Mouse (Mus musculus) C2C12 (cell line): Measurements from ENCODE around the gene Hfe2. TPM values are rescaled to one million over a fixed set of nuclear protein-coding genes. Genes with fewer than 3 reads are reported as not detected.

Source experiments
- H3K27me3 ChIP-seq: one replicate; pipeline ENCODE4 v1.6.1; 2011; ENCODE audit not compliant: control insufficient read depth, insufficient read depth, insufficient read length
- H3K36me3 ChIP-seq: one replicate; pipeline ENCODE4 v1.6.1; 2011; ENCODE audit not compliant: control insufficient read depth, insufficient read depth
- H3K4me3 ChIP-seq: one replicate; pipeline ENCODE4 v1.5.1; 2011; ENCODE audit warnings: mild to moderate bottlenecking, control low read depth; ENCODE audit not compliant: poor library complexity, insufficient read depth, severe bottlenecking
- H3K79me2 ChIP-seq: one replicate; pipeline ENCODE4 v1.6.1; 2011; ENCODE audit not compliant: control insufficient read depth, insufficient read depth
- H3K79me3 ChIP-seq: one replicate; pipeline ENCODE4 v1.6.1; 2011; ENCODE audit warnings: low read depth, control low read depth
- H3ac ChIP-seq: one replicate; pipeline ENCODE3; 2011; ENCODE audit warnings: low read depth; ENCODE audit not compliant: control insufficient read depth, insufficient read length
- CEBPB ChIP-seq: IDR thresholded peaks from one replicate; pipeline ENCODE4 v1.6.1; 2011; ENCODE audit warnings: low read depth, mild to moderate bottlenecking, control low read depth, moderate library complexity
- CTCF ChIP-seq: IDR thresholded peaks from one replicate; pipeline ENCODE4 v1.5.1; 2011; ENCODE audit not compliant: control insufficient read depth, insufficient read depth, insufficient read length
- FOSL1 ChIP-seq: IDR thresholded peaks from one replicate; pipeline ENCODE4 v1.8.0; 2011; ENCODE audit warnings: mild to moderate bottlenecking, low read length; ENCODE audit not compliant: poor library complexity, insufficient read depth, severe bottlenecking
- MAX ChIP-seq: IDR thresholded peaks from one replicate; pipeline ENCODE4 v1.6.1; 2011; ENCODE audit warnings: mild to moderate bottlenecking, control low read depth
- MYOD1 ChIP-seq: IDR thresholded peaks from one replicate; pipeline ENCODE4 v1.6.1; 2011; ENCODE audit warnings: low read depth; ENCODE audit not compliant: control insufficient read depth, insufficient read length
- MYOG ChIP-seq: IDR thresholded peaks from one replicate; pipeline ENCODE4 v1.6.1; 2011; ENCODE audit not compliant: control insufficient read depth, insufficient read length; ENCODE audit errors: extremely low read depth
- USF1 ChIP-seq: IDR thresholded peaks from one replicate; pipeline ENCODE4 v1.6.1; 2011; ENCODE audit warnings: low read depth, mild to moderate bottlenecking, control low read depth, moderate library complexity
- polyA plus RNA-seq: library from polyadenylated mRNA; unstranded; fragments of >200 nt; fragmentation: generic; extraction: Trizol; gene quantifications from one replicate; pipeline ENCODE4 v1.2.1, GENCODE M21; 2012; ENCODE audit warnings: missing spikeins

Hfe2 gene
- polyA plus RNA-seq, 1 experiment: 0.23 TPM

DNA sequence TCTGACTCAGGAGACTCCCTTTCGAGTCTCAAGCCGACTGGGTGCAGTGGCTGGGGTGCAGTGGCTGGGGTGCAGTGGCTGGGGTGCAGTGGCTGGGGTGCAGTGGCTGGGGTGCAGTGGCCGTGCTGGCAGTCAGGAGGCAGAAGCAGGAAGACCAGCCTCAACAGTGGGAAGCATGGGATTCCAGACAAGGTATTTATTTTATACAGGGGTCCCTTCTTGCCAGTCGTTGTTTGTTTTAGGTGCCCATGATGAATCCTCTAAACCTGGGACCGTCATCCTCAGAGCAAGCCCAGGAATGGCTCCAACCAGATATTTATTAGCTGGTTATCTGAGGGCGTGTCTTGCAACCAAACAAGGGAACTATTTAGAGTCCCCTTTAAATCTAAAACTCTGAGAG is 28.6 kb downstream of the Hfe2 start:
- Histone ChIP-seq H3K36me3 (no peaks in the 10 kb centered on the region), H3K4me3 (no peak overlapping the region), H3K79me3 (no peaks in the 10 kb centered on the region), H3ac (no peak overlapping the region), H3K27me3 (no peaks in the 10 kb centered on the region), H3K79me2 (no peaks in the 10 kb centered on the region)
- TF ChIP-seq MAX: no peak
- TF ChIP-seq MYOD1: no peak
- TF ChIP-seq CTCF: no peak
- TF ChIP-seq CEBPB: no peak
- TF ChIP-seq FOSL1: no peak
- TF ChIP-seq MYOG: no peak
- TF ChIP-seq USF1: no peak

DNA sequence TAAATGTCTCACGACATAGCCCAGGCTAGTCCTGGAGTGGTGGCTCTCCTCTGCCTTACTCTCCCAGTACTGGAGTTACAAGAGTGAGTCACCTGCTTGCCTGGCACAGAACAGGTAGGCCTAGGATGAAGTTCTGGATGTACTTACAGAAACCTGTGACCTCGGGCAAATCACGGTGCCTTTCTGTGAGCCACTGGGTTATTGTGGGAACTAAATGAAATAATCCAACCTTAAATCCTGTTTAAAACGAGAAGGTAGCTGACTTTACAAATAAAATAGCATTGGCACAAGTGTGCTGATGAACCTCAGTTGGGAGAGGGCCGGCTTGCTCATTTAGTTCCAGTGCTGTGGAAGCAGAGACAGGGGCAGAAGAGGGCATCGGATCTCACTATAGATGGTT is 29.3 kb downstream of the Hfe2 start:
- Histone ChIP-seq H3K79me2 (no peaks in the 10 kb centered on the region), H3K4me3 (no peak overlapping the region), H3K79me3 (no peaks in the 10 kb centered on the region), H3ac (no peak overlapping the region), H3K36me3 (no peaks in the 10 kb centered on the region), H3K27me3 (no peaks in the 10 kb centered on the region)
- no peak for TF ChIP-seq FOSL1
- TF ChIP-seq MAX: no peak
- TF ChIP-seq MYOG: no peak
- no peak for TF ChIP-seq CEBPB
- no peak for TF ChIP-seq CTCF
- TF ChIP-seq MYOD1: no peak
- no peak for TF ChIP-seq USF1

DNA sequence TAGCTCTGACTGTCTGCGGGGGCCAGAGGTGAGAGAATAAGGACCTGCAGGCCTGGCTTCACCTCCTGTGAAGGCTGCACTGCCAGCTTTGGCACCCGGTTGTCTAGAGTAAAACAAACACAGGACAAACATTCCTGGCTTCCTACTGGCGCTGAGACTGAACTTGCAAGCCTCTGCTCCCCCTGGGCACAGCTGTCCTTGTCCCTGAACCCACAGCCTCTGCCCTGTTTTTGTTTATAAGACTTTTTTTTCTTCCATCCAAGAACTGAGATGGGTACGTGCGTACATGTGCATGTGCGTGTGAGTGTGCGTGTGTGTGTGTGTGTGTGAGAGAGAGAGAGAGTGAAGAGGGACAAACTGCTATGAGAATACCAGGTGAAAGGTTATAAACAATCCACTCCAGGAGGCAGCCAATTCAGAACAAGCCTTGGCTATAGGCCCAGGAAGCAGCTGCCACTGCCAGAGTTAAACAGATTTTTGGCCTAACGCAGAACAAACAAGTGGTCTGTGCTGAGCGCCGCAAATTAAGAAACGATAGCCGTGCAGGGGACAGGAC is 30.1 kb downstream of the Hfe2 start:
- Histone ChIP-seq H3K36me3 (no peaks in the 10 kb centered on the region), H3K27me3 (no peaks in the 10 kb centered on the region), H3ac (no peak overlapping the region), H3K79me2 (no peaks in the 10 kb centered on the region), H3K79me3 (no peaks in the 10 kb centered on the region), H3K4me3 (no peak overlapping the region)
- TF ChIP-seq FOSL1 (no peak), USF1 (no peak), MYOD1 (no peak), CEBPB (no peak), MYOG (no peak), MAX (no peak), CTCF (no peak)

DNA sequence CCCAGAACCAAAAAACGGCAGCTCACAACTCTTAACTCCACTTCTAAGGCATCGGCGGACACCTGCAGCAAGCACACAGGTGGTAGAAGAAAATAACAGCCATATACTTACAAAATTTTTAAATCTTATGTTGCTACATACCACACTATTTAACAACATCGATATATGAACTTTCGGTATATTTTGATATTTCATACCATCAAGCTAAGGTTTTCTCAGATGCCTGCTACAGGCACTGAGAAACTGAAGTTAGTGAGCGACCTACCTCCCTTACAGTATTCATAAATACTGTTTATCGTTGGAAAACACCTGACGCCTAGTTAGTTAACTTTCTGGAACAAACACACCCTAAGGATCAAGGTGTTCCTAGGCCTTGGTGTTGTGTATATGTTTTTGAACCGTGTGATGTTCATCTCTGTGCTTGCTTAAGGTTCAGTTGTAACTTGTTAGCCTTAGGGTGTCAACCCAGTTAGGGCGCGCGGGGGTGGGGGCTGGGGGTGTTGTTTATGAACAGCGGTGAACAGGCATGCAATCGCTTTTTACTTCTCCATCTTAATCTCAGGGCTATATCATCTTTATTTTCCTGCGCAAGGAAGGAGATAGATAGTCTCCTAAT is 31.1 kb downstream of the Hfe2 start:
- H3K79me3 ChIP-seq: no peaks in the 10 kb centered on the region
- no peak overlapping the region for H3K4me3 ChIP-seq
- no peak overlapping the region for H3ac ChIP-seq
- no peaks in the 10 kb centered on the region for H3K27me3 ChIP-seq
- no peaks in the 10 kb centered on the region for H3K36me3 ChIP-seq
- TF ChIP-seq MYOG: no peak
- no peak for TF ChIP-seq CEBPB
- TF ChIP-seq CTCF: no peak
- no peak for TF ChIP-seq FOSL1
- TF ChIP-seq MYOD1: no peak
- TF ChIP-seq MAX: no peak
- no peak for TF ChIP-seq USF1
- H3K79me2 ChIP-seq: no peaks in the 10 kb centered on the region

- H3K79me2 ChIP-seq: no peaks in the 10 kb centered on the region
- H3K79me3 ChIP-seq: no peaks in the 10 kb centered on the region
- H3ac ChIP-seq: peak overlapping the region; percentile 34
- H3K27me3 ChIP-seq: no peaks in the 10 kb centered on the region
- TF ChIP-seq MYOD1 (no peak), USF1 (no peak), CEBPB (no peak), FOSL1 (no peak), CTCF (no peak), MAX (no peak), MYOG (no peak)
- H3K4me3 ChIP-seq: peak overlapping the region; percentile 36
- H3K36me3 ChIP-seq: no peaks in the 10 kb centered on the region
These were observed 32.0 kb downstream of the Hfe2 start for GRCm38 (mm10) chr3:96556651-96557635.
